Comparison of ENCODE assay signal across 9 mouse cellular contexts in genomic region chr2:32127653-32128535, GRCm38 (mm10). TPM values are rescaled to one million over a fixed set of nuclear protein-coding genes. Genes with fewer than 3 reads are reported as not detected.
DNase-seq lines count a peak whose midpoint lies in the region; ATAC-seq lines count a peak whose summit lies in the region.
"Had no signal": no experiment of that assay in that cellular context is flagged by ENCODE, and none has a peak within 500 bp of the region (broad histone marks: within the 10 kb centered on the region; RNA-seq: fewer than 3 reads in every experiment).

No protein-coding gene starts in this region.

- peak overlapping the region; percentile 68 for H3K27ac ChIP-seq in midbrain, embryonic 10.5 days (replicated peaks)
- H3K27ac ChIP-seq in midbrain, embryonic 15.5 days, result no peak overlapping the region
- H3K27ac ChIP-seq in liver, embryonic 13.5 days, result peak overlapping the region; percentile 100
- H3K27ac ChIP-seq: hindbrain, embryonic 15.5 days had no signal

- H3K4me1 ChIP-seq in midbrain, embryonic 10.5 days, result peaks cover 22% of the 10 kb centered on the region
- H3K4me1 ChIP-seq in midbrain, embryonic 15.5 days, result 0 out of 2 replicates have a peak, but pooled peaks cover 3% of the 10 kb centered on the region
- H3K4me1 ChIP-seq in liver, embryonic 13.5 days (replicated peaks), result peaks cover 91% of the 10 kb centered on the region
- H3K4me1 ChIP-seq: hindbrain, embryonic 15.5 days had no signal

- H3K4me3 ChIP-seq in midbrain, embryonic 10.5 days, result no peak overlapping the region
- no peak overlapping the region for H3K4me3 ChIP-seq in midbrain, embryonic 15.5 days
- peak overlapping the region; percentile 55 for H3K4me3 ChIP-seq in liver, embryonic 13.5 days (replicated peaks)
- H3K4me3 ChIP-seq: hindbrain, embryonic 15.5 days had no signal

- 31% methylated on average over 16 of the region's 16 CpGs for WGBS in midbrain, embryonic 10.5 days
- 28% methylated on average over 16 of the region's 16 CpGs for whole genome bisulfite sequencing in midbrain, embryonic 15.5 days
- 4% methylated on average over 16 of the region's 16 CpGs for WGBS in liver, embryonic 13.5 days (ENCODE audit: insufficient replicate concordance)

- H3K9ac ChIP-seq in midbrain, embryonic 15.5 days, result no peak overlapping the region
- peak overlapping the region; percentile 87 for H3K9ac ChIP-seq in liver, embryonic 13.5 days
- H3K9ac ChIP-seq: hindbrain, embryonic 15.5 days had no signal

- 0 out of 2 replicates have a peak, but pooled peaks cover 4% of the 10 kb centered on the region for H3K27me3 ChIP-seq in midbrain, embryonic 10.5 days (ENCODE audit: low read depth, poor library complexity, severe bottlenecking)
- H3K27me3 ChIP-seq in midbrain, embryonic 15.5 days (replicated peaks), result no peaks in the 10 kb centered on the region
- no peaks in the 10 kb centered on the region for H3K27me3 ChIP-seq in liver, embryonic 13.5 days
- H3K27me3 ChIP-seq: hindbrain, embryonic 15.5 days had no signal

- no peaks in the 10 kb centered on the region for H3K36me3 ChIP-seq in midbrain, embryonic 10.5 days
- H3K36me3 ChIP-seq in midbrain, embryonic 15.5 days (replicated peaks), result no peaks in the 10 kb centered on the region
- H3K36me3 ChIP-seq in liver, embryonic 13.5 days, result no peaks in the 10 kb centered on the region
- H3K36me3 ChIP-seq: hindbrain, embryonic 15.5 days had no signal

- no peaks in the 10 kb centered on the region for H3K9me3 ChIP-seq in midbrain, embryonic 10.5 days (replicated peaks)
- no peaks in the 10 kb centered on the region for H3K9me3 ChIP-seq in midbrain, embryonic 15.5 days
- H3K9me3 ChIP-seq in liver, embryonic 13.5 days (replicated peaks), result no peaks in the 10 kb centered on the region
- H3K9me3 ChIP-seq: hindbrain, embryonic 15.5 days had no signal

- ATAC-seq in midbrain, embryonic 15.5 days (replicated peaks), result no peak
- peak; percentile 28 for ATAC-seq in granulocyte monocyte progenitor cell, adult 5-6 weeks (replicated peaks; ENCODE audit: poor library complexity, severe bottlenecking)
- ATAC-seq in liver, embryonic 13.5 days (ENCODE audit: low read depth), result peak; percentile 94

- H3K4me2 ChIP-seq in midbrain, embryonic 15.5 days, result no peak overlapping the region
- peak overlapping the region; percentile 81 for H3K4me2 ChIP-seq in liver, embryonic 13.5 days
- H3K4me2 ChIP-seq: hindbrain, embryonic 15.5 days had no signal

- DNase-seq in midbrain, embryonic 10.5 days (ENCODE audit: low spot score), result no peak
- peak; percentile 96 for DNase-seq in liver, embryonic 13.5 days
- peak; percentile 42 for DNase-seq in thymus, postnatal 25 days
- no peak for DNase-seq in right cerebral cortex, postnatal 36 days (ENCODE audit: low spot score in 2 of 2)
- DNase-seq in Muller cell, postnatal 12 days (ENCODE audit: inconsistent ontology term), result no peak
- DNase-seq in kidney, adult 11 months, result no peak

RNA-seq across cellular contexts. Expression of gene Prrc2b, which starts 23.0 kb away (rescaled TPM):
- polyA plus RNA-seq in midbrain, embryonic 10.5 days (2016; fragmentation: Nextera tagmentation; extraction: Ambion mirVana), result 41.5 and 57.6 TPM in 2 replicates
- 85.4 and 92.2 TPM in 2 replicates for polyA plus RNA-seq in midbrain, embryonic 15.5 days (2015; fragmentation: Nextera tagmentation; extraction: Ambion mirVana)
- 32.6 and 46.7 TPM in 2 replicates for total RNA-seq in granulocyte monocyte progenitor cell, adult 5-6 weeks (2014; fragmentation: Nextera tagmentation)
- 10.5 and 12.8 TPM in 2 replicates for total RNA-seq in granulocyte monocyte progenitor cell, adult 5-6 weeks (2017)
- polyA plus RNA-seq in liver, embryonic 13.5 days (2015; fragmentation: Nextera tagmentation; extraction: Ambion mirVana), result 6.8 and 7.7 TPM in 2 replicates

RNA-seq across cellular contexts. Expression of gene Plpp7, which starts 32.6 kb away (rescaled TPM):
- 7.1 and 7.8 TPM in 2 replicates for polyA plus RNA-seq in midbrain, embryonic 10.5 days (2016; fragmentation: Nextera tagmentation; extraction: Ambion mirVana)
- 25.7 and 26.7 TPM in 2 replicates for polyA plus RNA-seq in midbrain, embryonic 15.5 days (2015; fragmentation: Nextera tagmentation; extraction: Ambion mirVana)
- total RNA-seq in granulocyte monocyte progenitor cell, adult 5-6 weeks (2014; fragmentation: Nextera tagmentation), result 2.6 TPM in 1 of 2 replicates, not detected in the other
- 0.56 and 0.77 TPM in 2 replicates for total RNA-seq in granulocyte monocyte progenitor cell, adult 5-6 weeks (2017)
- 2.0 and 2.2 TPM in 2 replicates for polyA plus RNA-seq in liver, embryonic 13.5 days (2015; fragmentation: Nextera tagmentation; extraction: Ambion mirVana)

RNA-seq across cellular contexts. Expression of gene Fam78a, which starts 43.2 kb away (rescaled TPM):
- polyA plus RNA-seq in midbrain, embryonic 10.5 days (2016; fragmentation: Nextera tagmentation; extraction: Ambion mirVana), result 1.3 and 1.6 TPM in 2 replicates
- polyA plus RNA-seq in midbrain, embryonic 15.5 days (2015; fragmentation: Nextera tagmentation; extraction: Ambion mirVana), result 0.65 and 0.80 TPM in 2 replicates
- 10.9 and 11.9 TPM in 2 replicates for total RNA-seq in granulocyte monocyte progenitor cell, adult 5-6 weeks (2014; fragmentation: Nextera tagmentation)
- 6.5 and 8.6 TPM in 2 replicates for total RNA-seq in granulocyte monocyte progenitor cell, adult 5-6 weeks (2017)
- polyA plus RNA-seq in liver, embryonic 13.5 days (2015; fragmentation: Nextera tagmentation; extraction: Ambion mirVana), result 10.6 and 13.0 TPM in 2 replicates

Comparison
In these comparisons a context has a peak if more than half of its experiments do, and no peak if none do; other contexts are left out.
1. DNase-seq: peak in liver, embryonic 13.5 days (single experiment) and thymus, postnatal 25 days (single experiment); none in midbrain, embryonic 10.5 days (single experiment), right cerebral cortex, postnatal 36 days (0 of 2), Muller cell, postnatal 12 days (single experiment) and kidney, adult 11 months (single experiment).